Mouse (Mus musculus) right cerebral cortex, postnatal 25 days (tissue): ENCODE data around the gene G3bp1.
A peak's percentile ranks its signal among the peaks of the same experiment; 100 is the strongest.

Experiments
- DNase-seq: peaks from one replicate; pipeline ENCODE4 v3.0.0; 2022

G3bp1 gene

GRCm38 (mm10) chr11:55469048-55469843, at the start of gene G3bp1:
Gene G3bp1 (plus strand): TSS chr11:55469685.
- DNase-seq: peak; percentile 100

- no peak for DNase-seq
Observed at GRCm38 (mm10) chr11:55422978-55423377, 46.5 kb upstream of the G3bp1 start, which contains the start of gene Sparc. Gene Sparc (minus strand): TSS chr11:55423183.

GRCm38 (mm10) chr11:55423756-55424155, 45.7 kb upstream of the G3bp1 start:
- no peak for DNase-seq

GRCm38 (mm10) chr11:55424746-55425360, 44.6 kb upstream of the G3bp1 start:
- DNase-seq: no peak

- no peak for DNase-seq
Observed at GRCm38 (mm10) chr11:55428186-55429012, 41.1 kb upstream of the G3bp1 start.

GRCm38 (mm10) chr11:55429973-55430372, 39.5 kb upstream of the G3bp1 start:
- DNase-seq: no peak

GRCm38 (mm10) chr11:55432981-55433380, 36.5 kb upstream of the G3bp1 start:
- DNase-seq: no peak

- no peak for DNase-seq
Observed at GRCm38 (mm10) chr11:55436089-55436488, 33.4 kb upstream of the G3bp1 start.

- DNase-seq: no peak
Observed at GRCm38 (mm10) chr11:55438031-55438430, 31.5 kb upstream of the G3bp1 start.

- no peak for DNase-seq
Observed at GRCm38 (mm10) chr11:55439718-55440117, 29.8 kb upstream of the G3bp1 start.

GRCm38 (mm10) chr11:55444772-55445171, 24.7 kb upstream of the G3bp1 start:
- DNase-seq: no peak

GRCm38 (mm10) chr11:55446579-55446978, 22.9 kb upstream of the G3bp1 start:
- DNase-seq: peak; percentile 71

- no peak for DNase-seq
Observed at GRCm38 (mm10) chr11:55449531-55449930, 20.0 kb upstream of the G3bp1 start.

- DNase-seq: no peak
Observed at GRCm38 (mm10) chr11:55450311-55450710, 19.2 kb upstream of the G3bp1 start.

GRCm38 (mm10) chr11:55453640-55454039, 15.8 kb upstream of the G3bp1 start:
- DNase-seq: no peak

- DNase-seq: no peak
Observed at GRCm38 (mm10) chr11:55455166-55455565, 14.3 kb upstream of the G3bp1 start.

- DNase-seq: no peak
Observed at GRCm38 (mm10) chr11:55458501-55458900, 11.0 kb upstream of the G3bp1 start.

- no peak for DNase-seq
Observed at GRCm38 (mm10) chr11:55459850-55460558, 9.5 kb upstream of the G3bp1 start.

- no peak for DNase-seq
Observed at GRCm38 (mm10) chr11:55460559-55461018, 8.9 kb upstream of the G3bp1 start.

GRCm38 (mm10) chr11:55461019-55461645, 8.4 kb upstream of the G3bp1 start, which contains the start of gene Atox1:
Gene Atox1 (minus strand): TSS chr11:55461239.
- peak; percentile 93 for DNase-seq

- no peak for DNase-seq
Observed at GRCm38 (mm10) chr11:55462149-55462548, 7.3 kb upstream of the G3bp1 start.

GRCm38 (mm10) chr11:55464707-55465106, 4.8 kb upstream of the G3bp1 start:
- no peak for DNase-seq
